Mouse (Mus musculus) lung, embryonic 16.5 days (tissue): ENCODE results near the gene Map3k10. TPM values are rescaled to one million over a fixed set of nuclear protein-coding genes. Genes with fewer than 3 reads are reported as not detected.

Experiments
- ATAC-seq: fragments of 200-750 bp; cut with Nextera tagmentation; 2 replicates; pipeline ENCODE4 v1.8.0; 2017; ENCODE audit warnings: low read depth, mild to moderate bottlenecking, moderate library complexity
- H3K27ac ChIP-seq: fragments of 300-500 bp; sonication (generic); 2 replicates; pipeline ENCODE4 v1.5.1; 2014; ENCODE audit warnings: mild to moderate bottlenecking, control low read depth, low read length
- H3K27me3 ChIP-seq: fragments of 300-500 bp; sonication (generic); 2 replicates; pipeline ENCODE4 v1.6.1; 2014; ENCODE audit warnings: low read depth, low read length, mixed read lengths; ENCODE audit not compliant: control insufficient read depth, insufficient read depth
- H3K36me3 ChIP-seq: fragments of 300-500 bp; sonication (generic); 2 replicates; pipeline ENCODE4 v1.6.1; 2014; ENCODE audit warnings: low read length; ENCODE audit not compliant: control insufficient read depth, insufficient read depth
- H3K4me1 ChIP-seq: fragments of 300-500 bp; sonication (generic); replicated peaks from 2 replicates; pipeline ENCODE4 v1.6.1; 2014; ENCODE audit warnings: low read length, mixed read lengths; ENCODE audit not compliant: control insufficient read depth, insufficient read depth
- H3K4me2 ChIP-seq: fragments of 300-500 bp; sonication (generic); 2 replicates; pipeline ENCODE4 v1.6.1; 2014; ENCODE audit warnings: low read depth, low read length, control low read depth
- H3K4me3 ChIP-seq: fragments of 300-500 bp; sonication (generic); 2 replicates; pipeline ENCODE4 v1.5.1; 2014; ENCODE audit warnings: mild to moderate bottlenecking, low read length, control low read depth
- H3K9ac ChIP-seq: fragments of 300-500 bp; sonication (generic); 2 replicates; pipeline ENCODE4 v1.6.1; 2014; ENCODE audit warnings: low read length, control low read depth
- H3K9me3 ChIP-seq: fragments of 300-500 bp; sonication (generic); 2 replicates; pipeline ENCODE4 v1.6.1; 2016; ENCODE audit warnings: low read length; ENCODE audit not compliant: control insufficient read depth
- WGBS: fragments of 180-500 bp; shearing (Covaris S2); extraction: QIAGEN DNeasy Blood & Tissue Kit; methylation state at CpG from one replicate; pipeline ENCODE4 v1.1.7; 2014; 5-methylcytosine and 5-hydroxymethylcytosine counted together
- polyA plus RNA-seq: library from polyadenylated mRNA; unstranded; fragments of >200 nt; fragmentation: Nextera tagmentation; extraction: Ambion mirVana; gene quantifications from 2 replicates; pipeline ENCODE4 v1.2.1, GENCODE M21; 2015

The Map3k10 gene
- polyA plus RNA-seq, 1 experiment from 2014 or later: 5.0 TPM

GRCm38 (mm10) chr7:27657824-27658395 is 16.5 kb downstream of the Map3k10 start:
- no peak overlapping the region for H3K4me2 ChIP-seq
- H3K36me3 ChIP-seq: no peaks in the 10 kb centered on the region; the same call in 1 of the 2 replicates
- no peaks in the 10 kb centered on the region for H3K9me3 ChIP-seq
- no peak overlapping the region for H3K9ac ChIP-seq
- no peak overlapping the region for H3K4me3 ChIP-seq
- H3K27me3 ChIP-seq: peaks cover 46% of the 10 kb centered on the region
- no peak for ATAC-seq
- H3K4me1 ChIP-seq: peaks cover 6% of the 10 kb centered on the region; the same call in 1 of the 2 replicates
- H3K27ac ChIP-seq: no peak overlapping the region
- WGBS: 32% methylated on average over 45 of the region's 53 CpGs

- Histone ChIP-seq H3K9ac (no peak overlapping the region), H3K27ac (no peak overlapping the region), H3K9me3 (no peaks in the 10 kb centered on the region), H3K4me3 (no peak overlapping the region), H3K27me3 (peaks cover 52% of the 10 kb centered on the region), H3K4me1 (peaks cover 6% of the 10 kb centered on the region; the same call in 1 of the 2 replicates), H3K4me2 (no peak overlapping the region), H3K36me3 (no peaks in the 10 kb centered on the region; the same call in 1 of the 2 replicates)
- no peak for ATAC-seq
- 87% methylated on average over 16 of the region's 16 CpGs for WGBS
These were observed 17.8 kb downstream of the Map3k10 start for GRCm38 (mm10) chr7:27656600-27656999.

- no peak overlapping the region for H3K4me3 ChIP-seq
- ATAC-seq: no peak
- H3K9ac ChIP-seq: no peak overlapping the region
- peaks cover 52% of the 10 kb centered on the region for H3K27me3 ChIP-seq
- H3K4me2 ChIP-seq: no peak overlapping the region
- H3K27ac ChIP-seq: no peak overlapping the region
- whole genome bisulfite sequencing: 35% methylated on average over 11 of the region's 11 CpGs
- H3K36me3 ChIP-seq: no peaks in the 10 kb centered on the region; the same call in 1 of the 2 replicates
- H3K4me1 ChIP-seq: peaks cover 6% of the 10 kb centered on the region; the same call in 1 of the 2 replicates
- no peaks in the 10 kb centered on the region for H3K9me3 ChIP-seq
These were observed 18.9 kb downstream of the Map3k10 start for GRCm38 (mm10) chr7:27655545-27655944.

GRCm38 (mm10) chr7:27654607-27655276 is 19.7 kb downstream of the Map3k10 start:
- Histone ChIP-seq H3K27me3 (peaks cover 52% of the 10 kb centered on the region), H3K9me3 (no peaks in the 10 kb centered on the region), H3K4me2 (no peak overlapping the region), H3K9ac (no peak overlapping the region), H3K4me1 (peaks cover 6% of the 10 kb centered on the region; the same call in 1 of the 2 replicates), H3K36me3 (no peaks in the 10 kb centered on the region; the same call in 1 of the 2 replicates), H3K27ac (no peak overlapping the region), H3K4me3 (no peak overlapping the region)
- WGBS: 54% methylated on average over 20 of the region's 20 CpGs
- ATAC-seq: no peak

GRCm38 (mm10) chr7:27653681-27654437 is 20.5 kb downstream of the Map3k10 start, which contains the start of gene Ttc9b:
Gene Ttc9b, plus strand, starts transcription at chr7:27653915.
- WGBS: 3% methylated on average over 51 of the region's 62 CpGs
- Histone ChIP-seq H3K4me3 (peak within 1 kb of the TSS; percentile 29), H3K27me3 (peaks cover 49% of the 10 kb centered on the region), H3K4me2 (peak within 1 kb of the TSS; percentile 41), H3K4me1 (peaks cover 6% of the 10 kb centered on the region; the same call in 1 of the 2 replicates), H3K36me3 (no peaks in the 10 kb centered on the region; the same call in 1 of the 2 replicates), H3K27ac (no peak within 1 kb of the TSS), H3K9me3 (no peaks in the 10 kb centered on the region), H3K9ac (no peak within 1 kb of the TSS)
- ATAC-seq: peak; percentile 59

GRCm38 (mm10) chr7:27650949-27651348 is 23.4 kb downstream of the Map3k10 start:
- Histone ChIP-seq H3K4me2 (peak overlapping the region; percentile 29; the same call in 1 of the 2 replicates), H3K4me1 (peaks cover 6% of the 10 kb centered on the region; the same call in 1 of the 2 replicates), H3K27ac (no peak overlapping the region), H3K9ac (no peak overlapping the region), H3K27me3 (peaks cover 36% of the 10 kb centered on the region), H3K9me3 (no peaks in the 10 kb centered on the region), H3K4me3 (no peak overlapping the region), H3K36me3 (no peaks in the 10 kb centered on the region)
- ATAC-seq: peak; percentile 41; the same call in 1 of the 2 replicates
- WGBS: 6% methylated on average over 10 of the region's 10 CpGs

- H3K27me3 ChIP-seq: peaks cover 24% of the 10 kb centered on the region
- no peak overlapping the region for H3K9ac ChIP-seq
- ATAC-seq: peak; percentile 51; the same call in 1 of the 2 replicates
- H3K4me1 ChIP-seq: peaks cover 6% of the 10 kb centered on the region; the same call in 1 of the 2 replicates
- no peak overlapping the region for H3K4me2 ChIP-seq
- 66% methylated on average over 11 of the region's 11 CpGs for WGBS
- H3K27ac ChIP-seq: no peak overlapping the region
- H3K9me3 ChIP-seq: no peaks in the 10 kb centered on the region
- no peak overlapping the region for H3K4me3 ChIP-seq
- H3K36me3 ChIP-seq: no peaks in the 10 kb centered on the region
These were observed 24.7 kb downstream of the Map3k10 start for GRCm38 (mm10) chr7:27649723-27650122.

- 83% methylated on average over 6 of the region's 6 CpGs for WGBS
- H3K27ac ChIP-seq: no peak overlapping the region
- ATAC-seq: no peak
- H3K4me3 ChIP-seq: no peak overlapping the region
- peaks cover 2% of the 10 kb centered on the region for H3K27me3 ChIP-seq
- no peaks in the 10 kb centered on the region for H3K4me1 ChIP-seq
- H3K36me3 ChIP-seq: no peaks in the 10 kb centered on the region
- no peak overlapping the region for H3K9ac ChIP-seq
- no peaks in the 10 kb centered on the region for H3K9me3 ChIP-seq
- H3K4me2 ChIP-seq: no peak overlapping the region
These were observed 27.0 kb downstream of the Map3k10 start for GRCm38 (mm10) chr7:27647281-27648002.
